Mouse (Mus musculus) heart, postnatal 14 days (tissue): ENCODE results near the gene Vps8. TPM values are rescaled to one million over a fixed set of nuclear protein-coding genes. Genes with fewer than 3 reads are reported as not detected.

ENCODE experiments used
- DNase-seq, 2 experiments: peaks; one replicate each; pipeline ENCODE4 v3.0.0; 2021 to 2022
- intact Hi-C: fragments of 180-260 bp; cut with DNase I; formaldehyde crosslinking; loops from one replicate; pipeline ENCODE4 v1.15.1; 2025
- total RNA-seq, 2 experiments: library from RNA; stranded (reverse); gene quantifications; 2 replicates each; pipeline ENCODE4 v1.2.3; 2021

Vps8 gene
- total RNA-seq, 2 experiments from 2014 or later = 17.5 to 18.9 TPM

GRCm38 (mm10) chr16:21457639-21458369 is 34.9 kb downstream of the Vps8 start:
- no peak for DNase-seq
- intact Hi-C loops = no loop called here

- no peak for DNase-seq
- intact Hi-C loops = no loop called here
Observed at GRCm38 (mm10) chr16:21465868-21466267, 43.0 kb downstream of the Vps8 start.

GRCm38 (mm10) chr16:21470416-21470815 is 47.5 kb downstream of the Vps8 start:
- intact Hi-C loops = no loop called here
- no peak for DNase-seq

- no peak for DNase-seq
- intact Hi-C loops = no loop called here
Observed at GRCm38 (mm10) chr16:21477074-21477473, 54.2 kb downstream of the Vps8 start.

- intact Hi-C loops = no loop called here
- no peak for DNase-seq
Observed at GRCm38 (mm10) chr16:21478376-21478775, 55.5 kb downstream of the Vps8 start.

- peak; percentile 34 to 40 for DNase-seq
- intact Hi-C loops = no loop called here
Observed at GRCm38 (mm10) chr16:21483803-21484202, 60.9 kb downstream of the Vps8 start.

- intact Hi-C loops = loop anchor here (5.0 kb wide), 1 partner anchor 332 kb away; no protein-coding TSS in a partner anchor
Observed at GRCm38 (mm10) chr16:21485716-21486115, 62.8 kb downstream of the Vps8 start.

GRCm38 (mm10) chr16:21488413-21488812 is 65.5 kb downstream of the Vps8 start:
- peak; percentile 58 to 73 for DNase-seq
- intact Hi-C loops = loop anchor here (1.0 to 5.0 kb wide), 3 partner anchors 240 to 329 kb away; no protein-coding TSS in a partner anchor

More at GRCm38 (mm10) chr16:21485716-21486115, 62.8 kb downstream of the Vps8 start:
- DNase-seq = no peak

- intact Hi-C loops = loop anchor here (5.0 kb wide), 1 partner anchor 120 kb away; no protein-coding TSS in a partner anchor
- DNase-seq = no peak
Observed at GRCm38 (mm10) chr16:21492346-21492745, 69.4 kb downstream of the Vps8 start.

GRCm38 (mm10) chr16:21492894-21493293 is 70.0 kb downstream of the Vps8 start:
- DNase-seq = no peak
- intact Hi-C loops = loop anchor here (5.0 kb wide), 1 partner anchor 119 kb away; no protein-coding TSS in a partner anchor

- intact Hi-C loops = loop anchor here (5.0 kb wide), 3 partner anchors 43 to 763 kb away; no protein-coding TSS in a partner anchor
- DNase-seq = no peak
Observed at GRCm38 (mm10) chr16:21494681-21495080, 71.8 kb downstream of the Vps8 start.

- no peak for DNase-seq
Observed at GRCm38 (mm10) chr16:21496799-21497198, 73.9 kb downstream of the Vps8 start.

GRCm38 (mm10) chr16:21497627-21498026 is 74.7 kb downstream of the Vps8 start:
- intact Hi-C loops = loop anchor here (5.0 kb wide), 2 partner anchors 40 to 760 kb away; no protein-coding TSS in a partner anchor

More at GRCm38 (mm10) chr16:21496799-21497198, 73.9 kb downstream of the Vps8 start:
- intact Hi-C loops = loop anchor here (5.0 kb wide), 2 partner anchors 41 to 761 kb away; no protein-coding TSS in a partner anchor

GRCm38 (mm10) chr16:21498984-21499383 is 76.1 kb downstream of the Vps8 start:
- intact Hi-C loops = loop anchor here (5.0 kb wide), 2 partner anchors 38 to 758 kb away; no protein-coding TSS in a partner anchor
- DNase-seq = no peak

More at GRCm38 (mm10) chr16:21497627-21498026, 74.7 kb downstream of the Vps8 start:
- DNase-seq = peak in 1 of 2 experiments; percentile 13

GRCm38 (mm10) chr16:21499656-21500055 is 76.7 kb downstream of the Vps8 start:
- intact Hi-C loops = loop anchor here (5.0 kb wide), 2 partner anchors 38 to 758 kb away; no protein-coding TSS in a partner anchor
- DNase-seq = no peak

- DNase-seq = no peak
- intact Hi-C loops = no loop called here
Observed at GRCm38 (mm10) chr16:21518833-21519232, 95.9 kb downstream of the Vps8 start.

GRCm38 (mm10) chr16:21519785-21520184 is 96.9 kb downstream of the Vps8 start:
- DNase-seq = no peak
- intact Hi-C loops = no loop called here

GRCm38 (mm10) chr16:21523738-21524137 is 100.8 kb downstream of the Vps8 start:
- intact Hi-C loops = no loop called here
- no peak for DNase-seq

GRCm38 (mm10) chr16:21525376-21525775 is 102.5 kb downstream of the Vps8 start:
- no peak for DNase-seq
- intact Hi-C loops = no loop called here

GRCm38 (mm10) chr16:21527271-21528007 is 104.5 kb downstream of the Vps8 start:
- intact Hi-C loops = no loop called here
- peak in 1 of 2 experiments; percentile 13 for DNase-seq

- no peak for DNase-seq
- intact Hi-C loops = no loop called here
Observed at GRCm38 (mm10) chr16:21533503-21533902, 110.6 kb downstream of the Vps8 start.
